Mouse (Mus musculus) hindlimb bud, embryonic 11.5 days (tissue): ENCODE data around the gene Cmss1.

Source experiments
- DNase-seq: peaks from one replicate; pipeline ENCODE4 v3.0.0-alpha.2; 2012; ENCODE audit warnings: low read depth, low spot score; ENCODE audit errors: extremely low spot score

Gene Cmss1

GRCm38 (mm10) chr16:57353166-57353721 is 253.4 kb downstream of the Cmss1 start:
- no peak for DNase-seq

- no peak for DNase-seq
These were observed 253.9 kb downstream of the Cmss1 start, which contains the start of gene Filip1l for GRCm38 (mm10) chr16:57352751-57353150. Gene Filip1l (plus strand): TSS chr16:57353093.

GRCm38 (mm10) chr16:57349689-57350088 is 257.0 kb downstream of the Cmss1 start:
- no peak for DNase-seq

DNA sequence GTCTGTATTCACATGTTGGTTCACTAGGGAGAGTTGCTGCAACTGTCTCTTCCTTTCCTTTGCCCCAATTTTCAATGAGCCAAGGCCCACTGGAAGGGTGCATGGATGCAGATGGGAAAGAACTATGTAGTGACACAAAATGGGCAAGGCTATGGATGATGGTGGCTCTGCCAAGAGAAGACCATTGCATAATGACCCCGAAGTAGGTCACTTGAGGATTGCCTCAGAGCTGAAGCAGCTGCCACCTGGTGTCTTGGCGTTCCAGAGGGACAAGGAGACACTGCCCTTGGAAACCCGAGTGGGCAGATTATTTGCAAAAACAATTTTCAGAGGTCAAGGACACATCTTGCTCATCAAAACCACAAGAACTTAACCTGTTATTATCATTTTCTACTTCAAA is 257.6 kb downstream of the Cmss1 start:
- no peak for DNase-seq

- no peak for DNase-seq
These were observed 260.4 kb downstream of the Cmss1 start for GRCm38 (mm10) chr16:57346258-57346657.

DNA sequence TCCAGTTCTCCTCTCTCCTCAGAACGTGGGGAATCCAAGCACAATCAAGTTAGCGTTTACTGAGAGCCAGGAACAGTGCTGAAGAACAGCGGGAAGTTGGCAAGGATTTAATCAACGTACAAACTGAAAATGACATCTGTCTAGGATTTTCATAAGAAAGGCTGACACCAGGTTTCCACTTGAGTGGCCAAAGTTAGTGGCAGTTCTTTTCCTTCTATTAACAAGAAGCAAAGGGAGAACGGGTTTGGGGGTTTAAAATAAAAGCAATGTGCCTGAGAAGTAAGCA is 266.1 kb downstream of the Cmss1 start:
- DNase-seq: no peak

DNA sequence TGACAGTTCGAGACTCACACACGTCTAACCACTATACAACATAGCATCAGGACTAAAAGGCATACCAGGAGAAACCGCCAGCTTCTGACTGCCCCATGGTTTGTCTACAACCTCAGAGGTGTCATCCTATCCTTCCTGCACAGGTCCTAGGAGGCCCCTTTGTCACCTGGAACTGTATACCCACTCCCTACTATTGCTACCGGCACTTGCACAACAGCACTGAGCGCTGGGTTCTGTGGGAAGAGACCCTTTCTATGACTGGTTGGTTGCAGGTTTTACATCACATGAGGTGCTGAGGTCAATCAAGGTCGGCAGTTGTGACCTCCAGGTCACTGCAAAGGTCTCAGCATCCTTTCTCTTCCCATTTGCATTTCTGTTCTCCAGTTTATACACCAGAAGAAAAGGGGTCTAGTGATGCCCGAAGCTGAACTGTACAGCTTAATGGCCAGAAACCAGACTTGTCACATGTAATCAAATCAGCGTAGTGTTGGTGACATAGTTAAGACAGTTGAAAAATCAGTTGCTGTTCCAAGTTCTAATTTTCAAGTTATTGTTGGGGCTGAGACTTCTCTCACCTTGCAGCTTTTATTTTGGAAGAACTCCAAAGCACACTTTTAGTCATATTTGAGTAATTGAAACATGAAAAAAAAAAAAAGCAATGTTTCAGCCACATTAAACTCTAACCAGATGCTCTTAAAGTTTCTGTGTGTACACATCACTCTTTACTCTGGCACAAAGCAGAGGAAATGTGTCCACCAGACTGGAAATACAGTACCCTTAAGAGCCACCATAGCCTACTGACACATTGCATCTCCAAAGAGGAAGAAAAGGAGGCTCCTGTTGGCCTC is 266.7 kb downstream of the Cmss1 start:
- DNase-seq: no peak

- DNase-seq: no peak
These were observed 269.8 kb downstream of the Cmss1 start for GRCm38 (mm10) chr16:57336770-57337423.

DNA sequence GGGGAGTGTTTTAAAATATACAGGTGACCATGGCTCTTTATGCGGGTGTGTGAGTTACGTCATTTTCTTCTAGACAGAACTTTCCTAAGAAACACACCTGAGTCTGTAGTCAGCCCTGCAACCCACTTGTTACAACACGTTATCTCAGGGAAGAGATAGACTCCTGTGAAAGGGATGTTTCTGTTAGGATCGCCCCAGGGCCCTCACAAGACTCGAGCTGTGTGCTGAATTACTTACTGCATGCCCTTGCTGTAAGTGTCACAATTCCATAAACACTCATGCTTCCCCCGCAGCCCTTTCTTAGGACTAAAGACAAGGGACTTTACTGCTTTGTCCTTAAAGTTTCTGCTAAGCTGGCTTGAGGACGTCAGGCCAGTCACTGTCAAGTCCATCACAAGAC is 274.4 kb downstream of the Cmss1 start:
- DNase-seq: no peak

DNA sequence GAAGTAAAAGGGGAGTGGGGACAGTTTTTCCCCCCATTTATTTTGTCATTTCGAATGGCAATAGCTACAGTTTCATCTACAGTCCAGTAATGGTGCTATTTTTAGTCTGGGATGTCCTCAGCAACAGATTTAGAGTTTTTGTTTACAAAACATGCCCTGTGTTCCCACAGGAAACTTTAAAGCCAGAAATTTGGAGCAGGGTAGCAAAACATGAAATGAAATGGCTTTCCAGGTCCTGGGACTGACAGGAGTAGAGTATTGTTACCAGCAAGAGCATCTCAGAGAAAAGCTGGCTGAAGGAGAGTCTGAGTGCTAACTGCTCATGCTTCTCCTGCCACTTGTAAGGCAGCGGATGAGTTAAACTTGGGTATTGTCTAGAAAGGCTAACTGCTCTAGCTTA is 276.6 kb downstream of the Cmss1 start:
- no peak for DNase-seq

DNA sequence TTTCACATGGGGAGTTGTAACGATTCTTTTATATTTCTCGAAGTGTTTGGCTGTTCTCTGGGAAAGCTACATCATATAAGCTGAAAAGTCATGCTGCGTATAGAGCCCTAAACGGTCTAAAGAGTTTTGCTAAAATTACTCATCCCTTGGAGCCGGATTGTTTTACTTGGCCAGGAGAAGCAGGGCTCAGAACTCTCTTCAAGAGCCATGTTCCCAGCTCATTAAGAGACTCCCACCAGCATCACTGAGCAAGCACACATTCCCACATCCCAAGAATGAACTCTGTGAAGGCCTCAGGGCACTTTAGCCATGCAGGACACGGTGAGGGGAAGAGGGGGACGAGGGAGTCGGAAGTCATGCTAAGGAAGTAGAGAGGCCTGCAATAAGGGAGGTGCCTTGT is 277.6 kb downstream of the Cmss1 start:
- no peak for DNase-seq

DNA sequence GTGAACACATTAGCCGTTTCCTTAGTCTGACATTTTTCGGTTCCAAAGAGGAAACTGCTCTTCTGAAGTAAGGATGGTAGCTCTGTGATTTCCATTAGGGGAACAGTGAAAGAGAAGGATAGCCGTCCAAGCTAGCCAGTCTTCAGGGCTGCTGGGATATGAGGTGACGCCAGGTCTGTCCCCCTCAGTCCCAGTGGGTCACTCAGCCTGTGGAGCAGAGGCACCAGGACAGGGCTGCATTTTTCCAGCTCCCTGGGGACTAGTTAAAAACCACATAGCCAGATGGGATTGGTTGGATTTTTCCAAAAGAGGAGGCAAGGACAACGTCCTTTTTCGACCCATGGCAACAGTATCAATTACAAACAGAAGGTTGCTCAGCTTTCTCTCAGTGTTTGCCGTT is 279.7 kb downstream of the Cmss1 start:
- no peak for DNase-seq

- DNase-seq: no peak
These were observed 287.2 kb downstream of the Cmss1 start for GRCm38 (mm10) chr16:57319284-57320124.

- DNase-seq: no peak
These were observed 288.0 kb downstream of the Cmss1 start for GRCm38 (mm10) chr16:57318637-57319125.

DNA sequence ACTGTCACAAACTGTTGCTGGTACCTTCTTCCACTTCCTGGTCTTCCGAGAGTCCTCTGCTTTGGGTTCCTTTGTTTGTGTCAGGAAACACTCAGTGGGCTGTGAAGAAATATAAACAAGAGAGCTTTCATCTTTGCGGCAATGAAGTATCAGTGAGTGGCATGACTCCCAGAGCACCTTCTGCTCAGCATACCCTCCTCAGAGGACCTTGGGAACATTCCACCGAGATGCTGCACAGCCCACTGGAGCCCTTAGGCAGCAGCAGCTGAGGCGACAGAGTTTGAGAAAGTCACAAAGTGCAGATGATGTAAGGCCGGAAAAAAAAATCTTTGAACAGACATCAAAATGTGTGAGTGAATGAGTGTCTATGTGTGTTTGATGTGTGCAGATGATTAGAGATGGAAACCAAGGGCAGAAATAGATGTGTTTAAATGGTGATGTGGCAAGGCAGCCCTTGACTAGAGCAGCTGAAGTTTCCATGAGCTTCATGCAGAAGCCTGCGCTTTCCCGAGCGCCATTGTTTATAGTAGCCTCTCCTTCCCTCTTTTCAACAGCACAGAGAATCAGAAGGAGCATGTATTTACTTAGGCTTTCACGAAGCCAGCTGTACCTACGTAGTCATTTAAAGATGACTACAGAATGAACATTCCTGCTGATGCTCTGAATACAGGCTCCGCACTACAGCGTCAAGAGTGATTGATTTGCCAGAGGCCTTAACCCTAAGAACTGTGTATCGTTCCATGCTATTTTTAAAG is 288.6 kb downstream of the Cmss1 start:
- DNase-seq: no peak

GRCm38 (mm10) chr16:57317127-57317526 is 289.5 kb downstream of the Cmss1 start:
- DNase-seq: no peak

- DNase-seq: no peak
These were observed 291.6 kb downstream of the Cmss1 start for GRCm38 (mm10) chr16:57315026-57315425.

GRCm38 (mm10) chr16:57314236-57314635 is 292.4 kb downstream of the Cmss1 start:
- no peak for DNase-seq

DNA sequence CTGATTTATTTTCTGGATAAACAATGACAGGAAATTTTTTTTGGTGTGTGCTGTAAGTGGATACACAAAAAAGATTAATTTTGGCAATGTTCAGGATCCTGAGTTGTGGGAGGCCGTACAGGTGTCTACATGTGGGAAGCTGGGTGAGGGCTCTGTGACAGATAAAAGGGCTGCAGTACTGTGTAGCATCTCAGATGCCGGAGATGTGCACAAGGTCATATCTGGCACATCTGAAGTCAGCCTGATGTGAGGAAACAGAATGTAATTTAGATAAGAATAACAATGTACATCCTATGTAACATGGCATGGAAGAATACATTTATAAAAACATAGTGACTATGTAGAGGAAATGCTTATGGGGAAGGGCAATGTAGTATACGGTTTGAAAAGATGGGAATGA is 293.2 kb downstream of the Cmss1 start:
- no peak for DNase-seq

- DNase-seq: no peak
These were observed 294.5 kb downstream of the Cmss1 start for GRCm38 (mm10) chr16:57312130-57312529.

DNA sequence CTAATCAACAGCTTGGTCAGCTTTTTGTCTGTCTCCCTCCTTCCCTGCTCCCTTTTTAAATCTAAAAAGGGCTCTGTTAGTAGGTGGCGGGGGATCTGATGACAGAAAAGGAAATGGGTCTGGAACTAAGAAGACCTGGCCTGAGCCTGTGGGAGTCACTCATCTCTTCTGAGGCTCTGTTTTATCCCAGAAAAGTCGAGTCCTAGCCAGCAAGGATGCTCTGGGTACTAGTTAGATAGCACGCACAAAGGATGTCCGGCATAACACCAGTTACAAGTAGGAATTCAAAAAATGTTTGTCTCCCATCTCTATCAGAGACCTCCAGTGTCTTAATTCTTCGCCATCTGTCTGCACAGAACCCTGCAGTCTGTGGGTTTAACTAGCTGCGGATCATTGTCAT is 301.2 kb downstream of the Cmss1 start:
- no peak for DNase-seq
